ENCODE assay signal across 21 mouse cellular contexts in the genomic region with DNA sequence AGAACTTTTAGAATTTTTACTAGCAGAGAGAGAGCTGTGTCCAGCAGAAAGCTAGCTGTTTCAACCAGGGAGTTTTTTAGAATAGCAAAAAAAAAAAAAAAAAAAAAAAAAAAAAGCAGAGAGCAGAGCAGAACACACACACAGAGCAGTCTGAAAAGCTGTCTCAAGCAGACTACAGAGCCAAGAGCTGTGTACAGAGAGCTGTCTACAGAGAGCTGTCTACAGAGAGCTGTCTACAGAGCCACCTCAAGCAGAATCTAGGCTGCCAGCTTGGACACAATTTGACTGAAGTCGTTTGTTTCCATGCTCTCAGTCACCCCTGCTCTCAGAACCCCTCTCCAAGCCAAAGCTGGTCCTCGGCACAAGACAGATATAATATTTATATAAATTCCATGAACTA. TPM values are rescaled to one million over a fixed set of nuclear protein-coding genes. Genes with fewer than 3 reads are reported as not detected.
"Had no signal": no experiment of that assay in that cellular context is flagged by ENCODE, and none has a peak within 500 bp of the region (broad histone marks: within the 10 kb centered on the region; RNA-seq: fewer than 3 reads in every experiment).

No protein-coding gene starts in this region.

- H3K4me1 ChIP-seq: kidney, embryonic 15.5 days; neural tube, embryonic 13.5 days had no signal

- H3K4me2 ChIP-seq: kidney, embryonic 15.5 days; limb, embryonic 12.5 days; liver, embryonic 13.5 days; midbrain, embryonic 11.5 days; midbrain, embryonic 15.5 days; neural tube, embryonic 13.5 days had no signal

- H3K36me3 ChIP-seq: kidney, embryonic 15.5 days; limb, embryonic 12.5 days; midbrain, embryonic 15.5 days; neural tube, embryonic 13.5 days had no signal

- H3K27ac ChIP-seq: kidney, embryonic 15.5 days; limb, embryonic 12.5 days; liver, embryonic 13.5 days; macrophage; midbrain, embryonic 15.5 days; neural tube, embryonic 13.5 days had no signal

- H3K4me3 ChIP-seq: kidney, embryonic 15.5 days; limb, embryonic 12.5 days; liver, embryonic 13.5 days; megakaryocyte, embryonic 14.5 days; midbrain, embryonic 15.5 days; neural tube, embryonic 13.5 days had no signal

- H3K9me3 ChIP-seq: kidney, embryonic 15.5 days; limb, embryonic 12.5 days; liver, embryonic 13.5 days; megakaryocyte, embryonic 14.5 days; midbrain, embryonic 15.5 days; neural tube, embryonic 13.5 days had no signal

- DNase-seq: kidney, postnatal 14 days; layer of hippocampus, postnatal 36 days; liver; liver, embryonic 13.5 days; liver, postnatal 0 days; retina, postnatal 1 day; right cerebral cortex, postnatal 4 days; spleen, adult 18-20 months; thymus, adult 18-20 months; thymus, postnatal 14 days had no signal

- ATAC-seq: liver, postnatal 0 days; lung, postnatal 0 days; midbrain, embryonic 15.5 days had no signal

- H3K9ac ChIP-seq: kidney, embryonic 15.5 days; limb, embryonic 12.5 days; liver, embryonic 13.5 days; liver, postnatal 0 days; midbrain, embryonic 15.5 days; neural tube, embryonic 13.5 days had no signal

- H3K27me3 ChIP-seq: kidney, embryonic 15.5 days; limb, embryonic 12.5 days; liver, embryonic 13.5 days; megakaryocyte, embryonic 14.5 days; midbrain, embryonic 15.5 days; neural tube, embryonic 13.5 days had no signal

RNA-seq across cellular contexts. Expression of a gene that starts 55.3 kb away (rescaled TPM):
- total RNA-seq: monocyte, adult 5-6 weeks had no signal
- polyA plus RNA-seq: kidney, embryonic 15.5 days; large intestine, adult 2 months; liver, embryonic 13.5 days; liver, postnatal 0 days; macrophage; stomach, embryonic 14.5 days had no signal
